Mouse (Mus musculus): ENCODE results near the gene Serpinb5. TPM values are rescaled to one million over a fixed set of nuclear protein-coding genes. Genes with fewer than 3 reads are reported as not detected.

The Serpinb5 gene
- 0.56 and 0.88 TPM in 2 replicates for polyA plus RNA-seq (2015; fragmentation: Nextera tagmentation; extraction: Ambion mirVana)

DNA sequence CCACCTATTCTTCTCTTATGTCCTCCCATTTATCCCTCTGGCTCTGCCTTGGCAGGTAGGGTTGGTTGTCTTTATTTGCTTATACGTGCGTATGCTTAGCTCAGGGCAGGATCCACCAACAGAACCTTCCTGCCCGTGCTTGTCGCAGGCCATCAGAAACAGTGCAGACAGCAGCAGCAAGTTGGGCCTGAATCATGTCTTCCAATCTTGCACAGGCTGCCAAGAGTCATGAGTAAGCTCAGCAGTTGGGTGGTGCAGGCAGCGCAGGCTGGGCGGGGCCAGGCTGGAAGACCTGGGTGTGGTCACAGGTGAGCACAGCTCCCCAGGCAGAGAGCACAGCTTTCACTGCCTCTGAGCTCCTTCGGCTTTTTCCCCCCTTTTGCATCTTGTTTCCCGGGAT lies at the start of gene Serpinb5:
Gene Serpinb5, plus strand, starts transcription at position 327 of the 400 bp plus-strand sequence.
- no peaks in the 10 kb centered on the region for H3K36me3 ChIP-seq
- no peaks in the 10 kb centered on the region for H3K9me3 ChIP-seq
- no peak within 1 kb of the TSS for H3K27ac ChIP-seq
- H3K4me3 ChIP-seq: no peak within 1 kb of the TSS
- H3K4me1 ChIP-seq: 0 out of 2 replicates have a peak, but pooled peaks cover 5% of the 10 kb centered on the region
- no peaks in the 10 kb centered on the region for H3K27me3 ChIP-seq
- no peak within 1 kb of the TSS for H3K4me2 ChIP-seq (replicated peaks)
- WGBS: 56% methylated on average over 8 of the region's 8 CpGs
- H3K9ac ChIP-seq: no peak within 1 kb of the TSS
- ATAC-seq (ENCODE audit: low FRiP score, low read depth): no peak

GRCm38 (mm10) chr1:106814864-106815263 lies 46.1 kb upstream of the Serpinb5 start:
- no peaks in the 10 kb centered on the region for H3K27me3 ChIP-seq
- no peak overlapping the region for H3K27ac ChIP-seq
- no peaks in the 10 kb centered on the region for H3K4me1 ChIP-seq
- no peaks in the 10 kb centered on the region for H3K9me3 ChIP-seq
- WGBS: 79% methylated on average over 5 of the region's 5 CpGs
- no peaks in the 10 kb centered on the region for H3K36me3 ChIP-seq
- no peak overlapping the region for H3K4me3 ChIP-seq
- no peak overlapping the region for H3K4me2 ChIP-seq (replicated peaks)
- no peak overlapping the region for H3K9ac ChIP-seq
- ATAC-seq (ENCODE audit: low FRiP score, low read depth): no peak

DNA sequence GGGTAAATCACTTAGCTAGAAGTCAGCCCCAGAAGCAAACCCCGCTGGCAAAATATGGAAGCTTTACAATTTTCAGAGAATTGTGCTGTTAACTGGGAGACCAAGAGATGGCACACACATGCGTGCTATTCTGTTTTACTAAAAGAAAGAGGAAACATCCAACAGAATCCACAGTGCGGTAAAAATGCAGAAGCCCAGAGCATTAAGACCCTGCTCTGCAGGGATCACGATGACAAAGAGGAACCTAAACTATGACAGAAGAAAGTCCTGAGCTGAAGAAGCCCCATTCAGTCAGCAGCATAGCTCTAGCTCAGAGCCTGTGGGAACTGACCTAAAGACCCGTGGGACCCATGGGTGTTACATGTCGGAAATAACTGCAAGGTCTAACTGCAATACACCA lies 45.7 kb upstream of the Serpinb5 start:
- H3K9me3 ChIP-seq: no peaks in the 10 kb centered on the region
- H3K4me2 ChIP-seq (replicated peaks): no peak overlapping the region
- H3K27me3 ChIP-seq: no peaks in the 10 kb centered on the region
- ATAC-seq (ENCODE audit: low FRiP score, low read depth): no peak
- no peak overlapping the region for H3K4me3 ChIP-seq
- H3K4me1 ChIP-seq: no peaks in the 10 kb centered on the region
- H3K27ac ChIP-seq: no peak overlapping the region
- H3K36me3 ChIP-seq: no peaks in the 10 kb centered on the region
- H3K9ac ChIP-seq: no peak overlapping the region
- WGBS: 84% methylated on average over 6 of the region's 6 CpGs

DNA sequence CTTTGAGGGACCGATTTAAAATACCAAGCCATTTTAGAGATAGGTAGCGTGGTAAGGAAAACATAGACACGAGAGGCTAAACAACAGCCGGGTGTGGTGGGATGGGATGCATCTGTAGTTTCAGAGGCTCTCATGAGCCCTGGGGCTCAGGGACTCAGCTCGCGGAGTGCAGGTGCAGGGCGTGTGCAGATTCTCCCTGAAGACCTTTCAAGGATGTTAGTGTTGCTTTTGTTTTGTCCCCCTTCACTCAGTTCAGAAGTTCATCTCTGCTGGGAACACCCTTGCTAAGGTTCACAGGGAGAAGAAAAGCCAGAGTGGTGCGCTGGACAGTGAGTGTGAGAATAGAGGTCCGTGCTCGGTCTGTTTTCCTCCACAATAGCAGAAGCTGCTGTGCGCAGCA lies 44.2 kb upstream of the Serpinb5 start:
- H3K4me2 ChIP-seq (replicated peaks): no peak overlapping the region
- no peaks in the 10 kb centered on the region for H3K9me3 ChIP-seq
- H3K36me3 ChIP-seq: no peaks in the 10 kb centered on the region
- WGBS: 85% methylated on average over 11 of the region's 11 CpGs
- H3K27ac ChIP-seq: no peak overlapping the region
- no peak for ATAC-seq (ENCODE audit: low FRiP score, low read depth)
- H3K4me3 ChIP-seq: no peak overlapping the region
- H3K9ac ChIP-seq: no peak overlapping the region
- H3K27me3 ChIP-seq: no peaks in the 10 kb centered on the region
- no peaks in the 10 kb centered on the region for H3K4me1 ChIP-seq

- Histone ChIP-seq H3K27me3 (no peaks in the 10 kb centered on the region), H3K27ac (no peak overlapping the region), H3K9me3 (no peaks in the 10 kb centered on the region), H3K4me1 (no peaks in the 10 kb centered on the region), H3K36me3 (no peaks in the 10 kb centered on the region), H3K4me3 (no peak overlapping the region), H3K4me2 (replicated peaks) (no peak overlapping the region), H3K9ac (no peak overlapping the region)
- no peak for ATAC-seq (ENCODE audit: low FRiP score, low read depth)
- WGBS: 23% methylated on average over 4 of the region's 4 CpGs
Measured at GRCm38 (mm10) chr1:106818323-106818722, 42.6 kb upstream of the Serpinb5 start.

DNA sequence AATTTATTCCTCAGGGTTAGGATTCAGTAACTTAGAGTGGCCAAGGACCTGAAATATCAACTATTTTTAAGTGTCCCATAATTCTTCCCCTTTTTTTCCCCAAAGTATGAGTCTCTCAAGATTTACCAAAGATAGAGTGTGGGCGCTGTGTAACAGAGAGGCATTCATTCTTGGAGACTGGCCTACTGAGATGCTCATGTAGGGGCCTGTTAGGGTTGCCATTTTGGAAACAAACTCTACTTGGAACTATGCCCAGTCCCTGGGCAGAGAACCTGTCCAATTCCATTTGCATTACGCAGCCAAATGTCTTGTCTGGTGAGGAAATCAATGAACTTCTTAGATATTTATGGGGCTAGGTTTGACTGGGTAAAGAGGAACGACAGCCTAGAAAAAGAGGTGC lies 38.7 kb upstream of the Serpinb5 start:
- H3K9me3 ChIP-seq: no peaks in the 10 kb centered on the region
- 0 out of 2 replicates have a peak, but pooled peaks have one; percentile 15 for ATAC-seq (ENCODE audit: low FRiP score, low read depth)
- no peaks in the 10 kb centered on the region for H3K4me1 ChIP-seq
- no peak overlapping the region for H3K4me3 ChIP-seq
- H3K36me3 ChIP-seq: no peaks in the 10 kb centered on the region
- no peak overlapping the region for H3K4me2 ChIP-seq (replicated peaks)
- no peak overlapping the region for H3K9ac ChIP-seq
- no peak overlapping the region for H3K27ac ChIP-seq
- WGBS: 69% methylated on average over 3 of the region's 3 CpGs
- H3K27me3 ChIP-seq: no peaks in the 10 kb centered on the region

DNA sequence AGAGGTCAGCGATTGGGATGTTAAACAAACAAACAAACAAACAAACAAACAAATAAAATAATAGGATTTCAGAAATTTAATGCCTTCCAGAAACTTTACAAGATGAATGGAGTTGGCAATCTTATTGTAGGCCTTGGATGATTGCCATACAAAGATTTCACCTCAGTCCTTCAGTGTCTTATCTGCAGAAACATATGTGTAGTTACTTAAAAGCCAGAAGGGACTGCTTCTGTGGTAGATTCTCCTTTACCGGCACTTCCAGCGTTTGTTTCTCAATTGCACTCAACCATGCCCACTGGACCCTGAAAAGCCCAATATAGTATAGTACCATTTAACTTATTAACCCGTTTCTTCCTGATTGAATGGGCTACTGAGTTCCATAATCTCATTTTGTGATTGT lies 32.2 kb upstream of the Serpinb5 start:
- no peaks in the 10 kb centered on the region for H3K4me1 ChIP-seq
- no peaks in the 10 kb centered on the region for H3K9me3 ChIP-seq
- no peaks in the 10 kb centered on the region for H3K36me3 ChIP-seq
- no peak for ATAC-seq (ENCODE audit: low FRiP score, low read depth)
- no peak overlapping the region for H3K27ac ChIP-seq
- no peak overlapping the region for H3K4me3 ChIP-seq
- no peak overlapping the region for H3K4me2 ChIP-seq (replicated peaks)
- no peaks in the 10 kb centered on the region for H3K27me3 ChIP-seq
- WGBS: 83% methylated on average over 4 of the region's 4 CpGs
- no peak overlapping the region for H3K9ac ChIP-seq

DNA sequence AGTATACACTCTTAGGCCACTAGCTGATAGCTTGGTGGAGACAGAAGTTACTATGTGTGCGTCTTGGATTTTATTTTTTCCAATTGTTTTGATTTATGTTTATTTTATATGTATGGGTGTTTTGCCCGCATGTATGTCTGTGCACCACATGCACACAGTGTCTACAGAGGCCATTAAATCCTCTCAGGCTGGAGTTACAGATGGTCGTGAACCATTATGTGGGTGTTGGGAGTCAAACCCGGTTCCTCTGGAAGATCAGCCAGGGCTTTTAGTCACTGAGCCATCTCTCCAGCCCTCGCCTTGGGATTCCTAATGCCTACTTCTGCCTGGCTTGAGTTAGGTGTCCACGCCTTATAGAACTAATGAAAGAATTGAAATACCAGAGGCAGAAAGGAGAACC lies 4.6 kb downstream of the Serpinb5 start:
- no peak overlapping the region for H3K4me2 ChIP-seq (replicated peaks)
- no peak overlapping the region for H3K4me3 ChIP-seq
- no peaks in the 10 kb centered on the region for H3K9me3 ChIP-seq
- no peak overlapping the region for H3K9ac ChIP-seq
- H3K36me3 ChIP-seq: no peaks in the 10 kb centered on the region
- H3K27me3 ChIP-seq: no peaks in the 10 kb centered on the region
- H3K27ac ChIP-seq: peak overlapping the region; percentile 39; the same call in 1 of the 2 replicates
- 70% methylated on average over 6 of the region's 6 CpGs for WGBS
- ATAC-seq (ENCODE audit: low FRiP score, low read depth): peak; percentile 54
- H3K4me1 ChIP-seq: 0 out of 2 replicates have a peak, but pooled peaks cover 8% of the 10 kb centered on the region

DNA sequence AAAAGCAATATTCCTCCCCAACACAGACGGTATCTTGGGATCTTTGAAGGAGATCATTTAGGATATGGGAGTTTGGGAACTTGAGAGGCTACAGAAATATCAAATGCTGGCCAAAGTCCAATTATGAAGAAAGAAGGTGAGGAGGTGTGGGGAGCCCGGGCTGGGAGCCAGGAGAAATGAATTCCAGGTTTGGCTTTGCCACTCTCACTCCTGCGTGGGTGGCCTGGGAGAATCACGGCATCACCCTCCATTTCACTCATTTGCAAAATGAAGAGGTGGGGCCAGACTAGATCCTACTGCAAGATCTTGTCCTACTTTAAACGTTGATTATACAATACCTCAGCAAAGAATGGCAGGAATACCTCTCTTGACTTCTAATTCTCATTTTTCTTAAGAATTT lies 5.1 kb downstream of the Serpinb5 start:
- Histone ChIP-seq H3K27me3 (no peaks in the 10 kb centered on the region), H3K27ac (no peak overlapping the region), H3K9ac (no peak overlapping the region), H3K36me3 (no peaks in the 10 kb centered on the region), H3K9me3 (no peaks in the 10 kb centered on the region), H3K4me3 (no peak overlapping the region), H3K4me1 (0 out of 2 replicates have a peak, but pooled peaks cover 8% of the 10 kb centered on the region), H3K4me2 (replicated peaks) (no peak overlapping the region)
- peak; percentile 26; the same call in 1 of the 2 replicates for ATAC-seq (ENCODE audit: low FRiP score, low read depth)
- 50% methylated on average over 5 of the region's 5 CpGs for WGBS

GRCm38 (mm10) chr1:106866768-106867167 lies 5.8 kb downstream of the Serpinb5 start:
- no peak for ATAC-seq (ENCODE audit: low FRiP score, low read depth)
- H3K4me1 ChIP-seq: 0 out of 2 replicates have a peak, but pooled peaks cover 8% of the 10 kb centered on the region
- no peak overlapping the region for H3K4me3 ChIP-seq
- no peaks in the 10 kb centered on the region for H3K27me3 ChIP-seq
- H3K9me3 ChIP-seq: no peaks in the 10 kb centered on the region
- no peaks in the 10 kb centered on the region for H3K36me3 ChIP-seq
- no peak overlapping the region for H3K9ac ChIP-seq
- no peak overlapping the region for H3K27ac ChIP-seq
- WGBS: 85% methylated on average over 6 of the region's 6 CpGs
- no peak overlapping the region for H3K4me2 ChIP-seq (replicated peaks)

- Histone ChIP-seq H3K27me3 (no peaks in the 10 kb centered on the region), H3K27ac (no peak overlapping the region), H3K9ac (no peak overlapping the region), H3K9me3 (no peaks in the 10 kb centered on the region), H3K4me1 (0 out of 2 replicates have a peak, but pooled peaks cover 8% of the 10 kb centered on the region), H3K36me3 (no peaks in the 10 kb centered on the region), H3K4me3 (no peak overlapping the region), H3K4me2 (replicated peaks) (no peak overlapping the region)
- ATAC-seq (ENCODE audit: low FRiP score, low read depth): no peak
Measured at GRCm38 (mm10) chr1:106869986-106870385, 9.0 kb downstream of the Serpinb5 start.

GRCm38 (mm10) chr1:106875193-106875886 lies 14.4 kb downstream of the Serpinb5 start:
- 64% methylated on average over 5 of the region's 5 CpGs for WGBS
- no peak overlapping the region for H3K9ac ChIP-seq
- H3K4me3 ChIP-seq: no peak overlapping the region
- H3K36me3 ChIP-seq: no peaks in the 10 kb centered on the region
- H3K4me2 ChIP-seq (replicated peaks): no peak overlapping the region
- H3K9me3 ChIP-seq: no peaks in the 10 kb centered on the region
- H3K4me1 ChIP-seq: no peaks in the 10 kb centered on the region
- no peak for ATAC-seq (ENCODE audit: low FRiP score, low read depth)
- no peak overlapping the region for H3K27ac ChIP-seq
- H3K27me3 ChIP-seq: no peaks in the 10 kb centered on the region

DNA sequence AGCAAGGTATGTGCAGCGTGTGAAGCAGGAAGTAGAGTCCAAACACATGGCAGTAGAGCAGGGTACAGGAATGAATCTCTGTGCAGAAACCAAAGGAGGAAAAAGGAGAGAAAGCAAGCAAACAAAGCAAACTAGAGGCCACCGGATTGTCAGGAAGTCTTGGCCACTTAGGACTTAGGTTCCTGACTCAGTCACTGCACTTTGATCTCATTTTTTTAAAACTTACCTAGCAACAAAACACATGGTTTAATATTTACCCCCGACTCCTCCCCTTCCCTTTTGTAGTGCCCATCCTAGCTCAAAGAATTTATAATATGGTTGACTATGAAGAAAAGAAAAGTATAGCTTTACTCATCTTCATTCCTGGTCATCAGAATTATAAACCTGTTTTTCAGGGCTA lies 15.2 kb downstream of the Serpinb5 start:
- H3K4me1 ChIP-seq: no peaks in the 10 kb centered on the region
- no peak overlapping the region for H3K9ac ChIP-seq
- H3K36me3 ChIP-seq: no peaks in the 10 kb centered on the region
- no peak overlapping the region for H3K27ac ChIP-seq
- H3K9me3 ChIP-seq: no peaks in the 10 kb centered on the region
- H3K4me2 ChIP-seq (replicated peaks): no peak overlapping the region
- 85% methylated on average over 3 of the region's 3 CpGs for WGBS
- H3K27me3 ChIP-seq: no peaks in the 10 kb centered on the region
- H3K4me3 ChIP-seq: no peak overlapping the region
- no peak for ATAC-seq (ENCODE audit: low FRiP score, low read depth)

Data from limb, embryonic 13.5 days (tissue).